Mouse (Mus musculus) kidney, postnatal 36 days (tissue): Measurements from ENCODE around the gene Tcl1b5.

Experiments
- DNase-seq, 2 experiments: peaks; one replicate each; pipeline ENCODE4 v3.0.0; 2021 to 2022; ENCODE audit warnings: mixed read lengths in 2 of 2

The Tcl1b5 gene

DNA sequence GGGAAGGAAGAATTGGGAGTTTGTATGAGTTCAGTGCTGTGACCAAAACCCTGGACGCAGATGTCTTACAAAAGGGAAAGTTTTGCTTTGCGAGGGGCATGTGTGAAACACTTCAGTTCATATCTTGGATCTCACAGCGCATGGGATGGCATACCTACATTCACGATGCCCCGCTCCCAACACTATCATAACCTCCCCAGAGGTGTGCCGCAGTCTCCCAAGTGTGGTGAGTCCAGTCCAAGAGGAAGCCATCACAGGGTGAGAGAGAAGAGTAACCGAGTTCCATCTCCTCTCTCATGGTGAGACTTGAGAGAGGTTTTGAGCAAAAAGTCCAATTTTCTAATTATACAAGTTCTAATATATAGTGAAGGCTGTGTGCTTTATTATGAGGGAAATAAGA lies 33.1 kb downstream of the Tcl1b5 start:
- no peak for DNase-seq

DNA sequence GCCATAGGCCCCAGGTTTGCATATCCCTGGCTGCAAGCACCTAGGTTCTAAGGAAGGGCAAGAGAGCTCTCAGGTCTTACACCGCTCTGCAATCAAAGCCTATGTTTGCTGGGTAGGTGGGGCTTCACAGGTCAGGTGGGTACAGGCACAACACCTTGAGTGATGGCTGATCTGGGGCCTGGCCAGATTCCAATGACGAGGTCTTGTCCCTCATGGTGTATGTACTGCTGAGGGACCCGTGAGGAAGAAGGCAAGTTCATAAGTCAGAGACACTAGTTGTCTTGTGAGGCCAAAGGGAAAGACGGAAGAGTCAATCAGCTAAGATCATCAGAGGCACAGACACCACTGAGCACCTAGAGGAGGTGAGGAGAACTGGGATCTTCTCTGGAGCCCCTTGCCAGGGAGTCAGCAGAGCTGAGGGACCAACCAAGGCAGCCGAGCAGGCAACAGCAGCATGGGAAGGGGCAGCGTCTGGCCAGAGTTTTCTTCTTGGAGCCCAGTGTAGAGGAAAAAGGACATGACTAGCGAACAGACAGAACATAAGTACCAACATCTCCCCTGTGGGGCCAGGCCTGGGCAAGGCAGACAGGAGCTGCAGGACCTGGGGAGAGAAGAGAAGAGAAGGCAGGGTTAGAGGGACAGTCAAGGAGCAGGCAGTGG lies 41.1 kb downstream of the Tcl1b5 start:
- no peak for DNase-seq

DNA sequence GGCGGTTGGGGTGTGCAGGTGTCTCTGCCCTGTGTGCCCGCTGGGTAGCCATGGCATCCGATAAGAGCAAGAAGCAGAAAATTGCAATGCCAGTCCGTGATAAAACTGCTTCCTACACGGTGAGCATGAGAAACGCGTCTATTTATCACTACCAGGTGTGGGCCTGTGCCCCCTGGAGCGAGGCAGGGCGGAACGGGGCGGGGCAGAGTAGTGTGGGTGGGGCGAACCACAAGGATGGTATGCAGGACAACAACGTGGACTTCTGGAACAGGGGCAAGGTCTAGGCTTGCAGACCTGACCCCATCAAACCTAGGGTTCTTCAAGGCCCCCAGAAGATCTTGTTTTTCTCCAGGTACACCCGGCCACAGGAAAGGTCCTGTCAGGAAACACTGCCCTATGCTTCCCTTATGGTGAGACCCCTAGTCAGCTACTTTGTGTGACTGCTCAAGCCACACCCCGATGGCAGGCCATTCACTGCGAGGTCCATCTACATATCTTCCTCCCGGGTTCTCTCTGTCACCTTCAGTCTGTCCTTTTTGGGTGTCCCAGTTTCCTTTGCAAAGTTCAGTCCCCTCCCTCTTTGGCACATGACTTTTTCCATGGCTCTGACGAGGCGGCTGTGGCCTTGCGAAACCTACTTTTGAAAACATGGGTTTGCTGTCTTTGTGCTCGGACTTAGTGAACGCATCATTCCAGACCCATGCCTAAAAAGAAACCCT lies 46.6 kb downstream of the Tcl1b5 start, which contains the start of gene Tcl1:
Gene Tcl1, minus strand, starts transcription at position 193 of the 719 bp plus-strand sequence.
- no peak for DNase-seq

DNA sequence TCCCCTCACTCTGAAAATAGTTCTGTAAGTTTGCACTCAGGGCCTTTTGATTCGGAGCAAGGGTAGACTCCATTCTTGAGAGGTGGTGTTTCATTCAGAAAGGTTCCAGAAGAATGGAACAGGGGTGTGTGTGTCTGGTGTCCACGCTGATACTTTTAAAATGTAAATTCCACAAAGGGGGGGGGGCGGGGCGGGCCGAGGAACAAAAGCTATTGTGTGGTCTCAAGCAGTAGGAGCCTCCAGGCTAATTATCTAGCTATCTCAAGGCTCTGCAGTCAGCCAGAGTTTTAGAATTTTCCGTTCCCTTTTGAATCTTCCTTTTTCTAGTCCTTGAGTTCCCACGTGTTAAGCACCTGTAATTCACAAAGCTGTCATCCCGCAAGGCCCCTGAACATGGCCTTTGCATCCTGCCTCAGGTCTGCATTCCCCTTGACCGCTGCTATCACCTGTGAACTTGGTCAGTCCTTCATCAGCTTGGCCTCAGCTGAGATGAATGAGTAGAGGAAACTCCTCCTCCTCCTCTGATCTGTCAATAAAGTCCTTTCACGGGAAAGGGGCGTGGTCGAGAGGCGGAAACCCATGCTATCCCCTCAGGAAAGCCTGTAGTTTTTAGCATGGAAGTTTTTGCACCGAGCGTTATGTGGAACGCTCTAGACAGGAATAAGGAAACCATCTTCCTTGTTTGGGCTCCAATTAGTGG lies 48.6 kb downstream of the Tcl1b5 start:
- peak in 1 of 2 experiments; percentile 3 for DNase-seq
